Mouse (Mus musculus) liver, embryonic 14.5 days (tissue): ENCODE results near the gene Rasgrf1.

ENCODE experiments used
- CTCF ChIP-seq: IDR thresholded peaks from 2 replicates; pipeline ENCODE4 v1.5.1; 2016; ENCODE audit warnings: antibody characterized with exemption, low read depth, control low read depth
- EP300 ChIP-seq: IDR thresholded peaks from 2 replicates; pipeline ENCODE4 v1.6.1; 2016; ENCODE audit warnings: antibody characterized with exemption, low read depth

GRCm38 (mm10) chr9:90035168-90035567, 125.5 kb downstream of the Rasgrf1 start:
- no peak for TF ChIP-seq CTCF
- no peak for TF ChIP-seq EP300
